Mouse (Mus musculus) liver, embryonic 14.5 days (tissue): Measurements from ENCODE around the gene Vav1.

Source experiments
- CTCF ChIP-seq: IDR thresholded peaks from 2 replicates; pipeline ENCODE4 v1.5.1; 2016; ENCODE audit warnings: antibody characterized with exemption, low read depth, control low read depth
- EP300 ChIP-seq: IDR thresholded peaks from 2 replicates; pipeline ENCODE4 v1.6.1; 2016; ENCODE audit warnings: antibody characterized with exemption, low read depth

DNA sequence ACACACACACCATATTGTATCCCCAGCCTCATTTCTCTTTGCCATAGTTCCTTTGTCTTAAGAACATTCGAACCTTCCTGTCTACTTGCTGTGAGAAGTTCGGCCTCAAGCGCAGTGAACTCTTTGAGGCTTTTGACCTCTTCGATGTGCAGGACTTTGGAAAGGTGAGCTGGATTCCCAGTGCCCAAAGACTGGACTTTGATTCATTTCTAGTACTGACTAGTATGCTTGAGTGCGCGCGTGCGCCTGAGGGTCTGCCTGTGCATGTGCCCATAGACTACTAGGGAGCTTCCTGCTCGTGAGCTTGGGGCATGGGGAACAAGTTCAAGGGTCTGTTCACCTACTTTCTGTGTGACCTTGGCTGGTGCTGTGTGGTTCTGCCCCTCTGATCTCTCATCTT, 17.0 kb downstream of the Vav1 start:
- TF ChIP-seq EP300 = no peak
- TF ChIP-seq CTCF = no peak
